Mouse (Mus musculus) forebrain, embryonic 11.5 days (tissue): ENCODE data around the gene Gm47985. TPM values are rescaled to one million over a fixed set of nuclear protein-coding genes. Genes with fewer than 3 reads are reported as not detected.

Experiments
- ATAC-seq: fragments of 200-750 bp; cut with Nextera tagmentation; replicated peaks from 2 replicates; pipeline ENCODE4 v1.8.0; 2017; ENCODE audit warnings: moderate TSS enrichment; ENCODE audit not compliant: low FRiP score
- DNase-seq: peaks from one replicate; pipeline ENCODE4 v3.0.0-alpha.2; 2017; ENCODE audit warnings: low spot score
- H3K27ac ChIP-seq: fragments of 300-500 bp; sonication (generic); 2 replicates; pipeline ENCODE4 v1.5.1; 2014; ENCODE audit warnings: low read depth, low read length
- H3K27me3 ChIP-seq: fragments of 300-500 bp; sonication (generic); 2 replicates; pipeline ENCODE4 v1.6.1; 2014; ENCODE audit warnings: mild to moderate bottlenecking, low read length, mixed read lengths; ENCODE audit not compliant: control insufficient read depth, insufficient read depth
- H3K36me3 ChIP-seq: fragments of 300-500 bp; sonication (generic); 2 replicates; pipeline ENCODE4 v1.6.1; 2014; ENCODE audit warnings: mild to moderate bottlenecking, low read length, moderate library complexity, mixed read lengths; ENCODE audit not compliant: control insufficient read depth, insufficient read depth
- H3K4me1 ChIP-seq: fragments of 300-500 bp; sonication (generic); replicated peaks from 2 replicates; pipeline ENCODE4 v1.6.1; 2014; ENCODE audit warnings: low read length, mixed read lengths; ENCODE audit not compliant: control insufficient read depth, insufficient read depth
- H3K4me2 ChIP-seq: fragments of 300-500 bp; sonication (generic); 2 replicates; pipeline ENCODE4 v1.6.1; 2014; ENCODE audit warnings: low read depth, mild to moderate bottlenecking, low read length, moderate library complexity, mixed read lengths; ENCODE audit not compliant: severe bottlenecking
- H3K4me3 ChIP-seq: fragments of 300-500 bp; sonication (generic); 2 replicates; pipeline ENCODE4 v1.5.1; 2014; ENCODE audit warnings: low read depth, low read length
- H3K9ac ChIP-seq: fragments of 300-500 bp; sonication (generic); 2 replicates; pipeline ENCODE4 v1.6.1; 2014; ENCODE audit warnings: low read length
- H3K9me3 ChIP-seq: fragments of 300-500 bp; sonication (generic); 2 replicates; pipeline ENCODE4 v1.6.1; 2016; ENCODE audit warnings: low read length, mixed read lengths; ENCODE audit not compliant: control insufficient read depth
- WGBS: fragments of 180-500 bp; shearing (Covaris S2); extraction: QIAGEN DNeasy Blood & Tissue Kit; methylation state at CpG from one replicate; pipeline ENCODE4 v1.1.7; 2014; 5-methylcytosine and 5-hydroxymethylcytosine counted together
- polyA plus RNA-seq: library from polyadenylated mRNA; unstranded; fragments of >200 nt; fragmentation: Nextera tagmentation; extraction: Ambion mirVana; gene quantifications from 2 replicates; pipeline ENCODE4 v1.2.1, GENCODE M21; 2014

The Gm47985 gene
- polyA plus RNA-seq, 1 experiment from 2014 or later = 0.87 TPM

DNA sequence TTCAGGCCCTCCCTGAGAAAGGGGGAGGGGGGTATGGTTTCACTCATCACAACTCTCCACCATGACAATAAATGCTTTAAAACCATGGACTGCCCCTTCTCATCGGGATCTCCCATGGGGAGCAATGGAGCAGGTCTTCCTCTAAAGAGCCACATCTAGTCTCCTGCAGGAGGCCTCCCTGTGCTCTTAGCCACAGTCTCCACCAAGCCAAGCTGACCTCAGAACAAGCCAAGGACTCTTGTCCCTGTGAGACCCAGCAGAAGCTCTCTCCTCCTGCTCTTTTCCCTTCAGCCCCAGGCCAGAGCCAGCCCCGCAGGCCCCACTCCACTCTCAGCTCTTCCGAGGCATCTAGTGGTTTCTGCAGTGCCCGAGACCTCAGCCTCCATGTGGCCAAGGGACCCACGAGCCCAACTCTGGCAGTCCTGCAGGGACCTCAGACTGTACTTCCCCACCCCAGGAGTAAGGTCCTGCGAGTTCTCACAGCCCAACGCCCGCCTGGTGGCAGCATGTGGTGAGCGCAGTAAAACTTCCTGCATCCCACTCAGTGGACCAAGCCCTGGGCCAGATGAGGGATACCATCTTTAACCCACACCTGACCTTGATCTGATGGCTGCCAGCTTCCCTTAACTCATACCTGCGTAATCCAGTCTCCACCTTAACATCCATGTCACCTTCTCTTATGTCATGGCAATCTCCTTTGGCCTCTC, 40.4 kb downstream of the Gm47985 start:
- Histone ChIP-seq H3K9ac (no peak overlapping the region), H3K4me1 (no peaks in the 10 kb centered on the region), H3K27me3 (no peaks in the 10 kb centered on the region), H3K4me3 (no peak overlapping the region), H3K27ac (no peak overlapping the region), H3K9me3 (no peaks in the 10 kb centered on the region), H3K4me2 (no peak overlapping the region), H3K36me3 (no peaks in the 10 kb centered on the region)
- 88% methylated on average over 10 of the region's 10 CpGs for WGBS
- ATAC-seq (no peak), DNase-seq (no peak)

DNA sequence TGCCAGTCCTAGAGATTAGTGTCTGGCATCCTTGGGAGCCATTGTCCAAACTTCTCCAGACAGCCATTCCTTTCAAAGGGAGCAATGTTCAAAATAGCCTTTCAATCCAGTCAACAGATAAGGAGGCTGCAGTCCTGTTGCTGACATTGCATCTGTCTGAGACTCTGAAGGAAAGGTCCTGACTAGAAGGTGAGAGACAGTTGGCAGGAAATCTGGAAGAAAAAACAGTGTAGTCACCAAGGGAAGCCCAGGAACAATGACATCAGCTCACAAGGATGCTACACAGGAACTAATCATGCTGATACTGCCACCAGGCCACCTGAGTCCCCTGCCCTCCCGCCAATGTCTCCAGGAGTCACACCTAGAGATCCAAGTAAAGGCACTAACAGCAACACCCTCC, 41.0 kb downstream of the Gm47985 start:
- Histone ChIP-seq H3K4me2 (no peak overlapping the region), H3K27me3 (no peaks in the 10 kb centered on the region), H3K27ac (no peak overlapping the region), H3K9me3 (no peaks in the 10 kb centered on the region), H3K4me1 (no peaks in the 10 kb centered on the region), H3K4me3 (no peak overlapping the region), H3K36me3 (no peaks in the 10 kb centered on the region), H3K9ac (no peak overlapping the region)
- ATAC-seq (no peak), DNase-seq (no peak)
- WGBS = 81% methylated on average over 1 of the region's 1 CpGs

DNA sequence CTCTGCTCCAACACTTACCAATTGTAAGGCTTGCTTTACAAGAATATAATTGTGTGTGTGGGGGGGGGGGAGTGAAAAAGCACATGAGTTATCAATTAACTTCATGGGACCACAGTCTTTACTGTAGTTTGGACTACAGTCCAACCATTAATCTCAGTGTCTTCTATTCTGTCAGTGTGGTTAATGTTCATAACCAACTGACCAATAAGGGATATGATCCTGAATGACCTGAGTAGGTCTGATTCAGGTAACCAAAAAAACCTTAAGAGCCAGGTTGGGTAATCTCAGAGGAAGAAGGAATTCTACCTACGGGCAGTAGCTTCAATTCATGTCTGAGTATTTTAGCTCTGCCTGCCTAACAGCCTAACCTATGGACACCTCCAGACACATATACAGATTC, 42.2 kb downstream of the Gm47985 start:
- H3K27ac ChIP-seq = no peak overlapping the region
- ATAC-seq (no peak), DNase-seq (no peak)
- no peaks in the 10 kb centered on the region for H3K36me3 ChIP-seq
- H3K27me3 ChIP-seq = no peaks in the 10 kb centered on the region
- H3K4me2 ChIP-seq = no peak overlapping the region
- H3K4me1 ChIP-seq = no peaks in the 10 kb centered on the region
- no peak overlapping the region for H3K9ac ChIP-seq
- H3K4me3 ChIP-seq = no peak overlapping the region
- no peaks in the 10 kb centered on the region for H3K9me3 ChIP-seq
- 93% methylated on average over 1 of the region's 1 CpGs for WGBS

DNA sequence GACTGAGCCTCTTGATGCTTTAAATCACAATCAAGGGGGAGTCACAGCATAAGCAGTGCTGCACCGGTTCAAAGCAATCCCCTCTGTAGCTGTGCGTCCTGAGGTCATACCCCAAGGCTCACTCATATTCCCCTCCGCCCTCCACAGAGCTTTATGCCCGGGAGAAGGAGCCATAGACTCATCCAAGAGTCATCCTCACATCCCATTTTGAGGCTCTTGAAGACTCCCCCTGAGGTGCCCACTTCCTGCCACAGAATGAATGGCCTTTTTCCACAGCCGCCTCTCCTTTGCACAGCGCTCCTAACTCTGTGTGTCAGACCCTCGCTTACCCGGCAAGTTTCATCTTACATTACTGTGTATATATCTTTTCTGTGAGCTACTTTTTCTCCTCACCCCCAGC, 45.2 kb downstream of the Gm47985 start:
- Histone ChIP-seq H3K4me2 (no peak overlapping the region), H3K9me3 (no peaks in the 10 kb centered on the region), H3K27me3 (no peaks in the 10 kb centered on the region), H3K36me3 (no peaks in the 10 kb centered on the region), H3K4me1 (no peaks in the 10 kb centered on the region), H3K4me3 (no peak overlapping the region), H3K27ac (no peak overlapping the region), H3K9ac (no peak overlapping the region)
- DNase-seq = no peak
- no peak for ATAC-seq
- WGBS = 85% methylated on average over 8 of the region's 8 CpGs

DNA sequence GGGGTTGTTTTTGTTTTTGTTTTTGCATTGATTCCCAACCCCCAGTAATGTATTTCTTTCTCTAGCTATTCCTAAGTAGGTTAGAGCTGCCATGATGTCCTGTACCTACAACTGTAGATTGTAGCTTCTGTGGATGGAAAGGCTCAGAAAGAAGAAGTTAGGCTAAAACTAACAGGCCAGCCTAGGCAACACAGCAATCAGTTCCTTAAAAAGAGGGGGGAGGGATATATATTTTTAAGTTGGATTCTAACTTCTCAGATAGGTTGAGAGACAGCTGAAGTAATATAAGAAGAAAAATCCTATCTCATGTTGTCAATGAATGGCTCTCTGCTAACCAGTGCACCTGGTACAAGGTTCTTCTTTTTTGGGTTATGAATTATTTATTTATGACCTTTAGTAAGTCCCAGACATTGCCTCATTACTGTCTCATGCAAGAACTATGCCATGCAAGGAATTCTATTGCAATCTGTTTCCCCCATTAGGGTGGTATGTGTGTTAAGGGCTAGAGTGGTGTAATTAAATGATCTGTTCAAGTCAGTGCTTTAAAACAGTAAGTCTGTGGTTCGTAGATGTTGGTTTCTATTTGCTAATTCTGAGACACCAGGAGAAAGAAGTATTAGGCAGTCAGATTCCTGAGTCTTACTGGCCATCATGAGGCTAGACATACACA, 46.1 kb downstream of the Gm47985 start:
- WGBS = 79% methylated on average over 1 of the region's 1 CpGs
- H3K27ac ChIP-seq = no peak overlapping the region
- H3K27me3 ChIP-seq = no peaks in the 10 kb centered on the region
- H3K4me1 ChIP-seq = no peaks in the 10 kb centered on the region
- ATAC-seq (no peak), DNase-seq (no peak)
- no peak overlapping the region for H3K4me3 ChIP-seq
- H3K9ac ChIP-seq = no peak overlapping the region
- no peaks in the 10 kb centered on the region for H3K9me3 ChIP-seq
- no peaks in the 10 kb centered on the region for H3K36me3 ChIP-seq
- H3K4me2 ChIP-seq = no peak overlapping the region

DNA sequence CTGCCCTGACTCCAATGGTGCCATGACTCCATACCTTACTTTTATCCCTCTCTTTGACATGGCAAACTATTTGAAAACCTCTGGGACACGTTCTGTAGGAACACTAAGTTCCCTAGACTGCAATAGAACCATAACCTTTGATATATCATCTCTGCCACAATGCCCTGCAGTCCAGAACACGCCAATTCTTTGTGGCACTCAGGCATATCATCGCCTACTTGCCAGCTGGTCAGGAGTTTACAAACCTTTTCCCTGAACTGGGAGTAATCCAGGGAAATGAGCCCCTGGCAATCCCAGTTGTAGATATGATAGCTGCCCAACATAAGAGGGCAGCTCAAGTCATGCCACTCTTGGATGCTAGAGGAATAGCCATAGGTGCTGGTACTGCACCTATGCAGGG, 50.0 kb downstream of the Gm47985 start:
- 87% methylated on average over 3 of the region's 3 CpGs for WGBS
- H3K27me3 ChIP-seq = no peaks in the 10 kb centered on the region; the same call in 1 of the 2 replicates
- H3K9ac ChIP-seq = no peak overlapping the region
- H3K4me3 ChIP-seq = no peak overlapping the region
- DNase-seq (no peak), ATAC-seq (no peak)
- H3K4me1 ChIP-seq = peaks cover 6% of the 10 kb centered on the region; the same call in 1 of the 2 replicates
- no peak overlapping the region for H3K27ac ChIP-seq
- no peaks in the 10 kb centered on the region for H3K9me3 ChIP-seq
- no peaks in the 10 kb centered on the region for H3K36me3 ChIP-seq
- no peak overlapping the region for H3K4me2 ChIP-seq

DNA sequence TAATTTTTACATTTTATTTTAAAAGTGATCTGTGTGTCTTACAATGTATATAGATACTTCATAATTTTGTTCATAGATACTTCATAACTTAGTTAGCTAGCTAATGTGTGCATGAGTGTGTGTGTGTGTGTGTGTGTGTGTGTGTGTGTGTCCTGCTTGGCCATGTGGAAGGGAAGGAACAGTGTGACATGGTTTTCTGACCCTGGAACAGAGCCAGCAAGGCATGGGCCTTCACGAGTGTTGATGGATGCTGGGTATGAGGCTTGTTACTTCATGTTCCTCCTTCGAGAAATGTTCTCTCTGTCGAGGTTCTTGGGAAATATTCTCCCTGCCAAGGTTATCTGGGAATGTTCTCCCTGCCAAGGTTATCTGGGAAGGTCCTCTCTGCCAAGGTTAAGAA, 51.4 kb downstream of the Gm47985 start:
- Histone ChIP-seq H3K4me1 (peaks cover 6% of the 10 kb centered on the region; the same call in 1 of the 2 replicates), H3K9ac (no peak overlapping the region), H3K36me3 (no peaks in the 10 kb centered on the region), H3K9me3 (no peaks in the 10 kb centered on the region), H3K4me2 (no peak overlapping the region), H3K27me3 (no peaks in the 10 kb centered on the region; the same call in 1 of the 2 replicates), H3K4me3 (no peak overlapping the region), H3K27ac (no peak overlapping the region)
- 88% methylated on average over 3 of the region's 3 CpGs for WGBS
- no peak for ATAC-seq
- DNase-seq = no peak
